Mouse (Mus musculus): ENCODE results near the gene Kcnh1.

- TF ChIP-seq POLR2A (IDR thresholded peaks at IDR 0.05; ENCODE audit: insufficient read depth, low read length) (no peak), CTCF (IDR thresholded peaks at IDR 0.05; ENCODE audit: low read depth, low read length) (no peak), EP300 (IDR thresholded peaks at IDR 0.05; ENCODE audit: insufficient read depth, low read depth, low read length) (no peak)
Observed at GRCm38 (mm10) chr1:192192710-192193109, 2.1 kb downstream of the Kcnh1 start.

All from ES-Bruce4 (cell line).